Mouse (Mus musculus) lung, postnatal 0 days (tissue): ENCODE results near the gene Rap1gds1. TPM values are rescaled to one million over a fixed set of nuclear protein-coding genes. Genes with fewer than 3 reads are reported as not detected.
A peak's percentile ranks its signal among the peaks of the same experiment; 100 is the strongest.

Experiments used
- ATAC-seq: fragments of 200-750 bp; cut with Nextera tagmentation; 2 replicates; pipeline ENCODE4 v1.8.0; 2017; ENCODE audit warnings: moderate library complexity
- DNase-seq: peaks from one replicate; pipeline ENCODE4 v3.0.0-alpha.2; 2016; ENCODE audit warnings: low spot score
- H3K27ac ChIP-seq: fragments of 300-500 bp; sonication (generic); 2 replicates; pipeline ENCODE4 v1.5.1; 2014; ENCODE audit warnings: antibody characterized with exemption, mild to moderate bottlenecking, low read length, mixed read lengths
- H3K27me3 ChIP-seq: fragments of 300-500 bp; sonication (generic); replicated peaks from 2 replicates; pipeline ENCODE4 v1.6.1; 2014; ENCODE audit warnings: low read length, mixed read lengths; ENCODE audit not compliant: insufficient read depth
- H3K36me3 ChIP-seq: fragments of 300-500 bp; sonication (generic); 2 replicates; pipeline ENCODE4 v1.6.1; 2014; ENCODE audit warnings: low read length, mixed read lengths; ENCODE audit not compliant: insufficient read depth
- H3K4me1 ChIP-seq: fragments of 300-500 bp; sonication (generic); 2 replicates; pipeline ENCODE4 v1.6.1; 2014; ENCODE audit warnings: antibody characterized with exemption, low read depth, low read length, mixed read lengths; ENCODE audit not compliant: insufficient read depth
- H3K4me2 ChIP-seq: fragments of 300-500 bp; sonication (generic); replicated peaks from 2 replicates; pipeline ENCODE4 v1.6.1; 2014; ENCODE audit warnings: low read depth, mild to moderate bottlenecking, low read length, moderate library complexity, mixed read lengths
- H3K4me3 ChIP-seq: fragments of 300-500 bp; sonication (generic); 2 replicates; pipeline ENCODE4 v1.5.1; 2014; ENCODE audit warnings: low read depth, low read length
- H3K9ac ChIP-seq: fragments of 300-500 bp; sonication (generic); replicated peaks from 2 replicates; pipeline ENCODE4 v1.6.1; 2014; ENCODE audit warnings: low read depth, mild to moderate bottlenecking
- H3K9me3 ChIP-seq: fragments of 300-500 bp; sonication (generic); 2 replicates; pipeline ENCODE4 v1.6.1; 2016; ENCODE audit warnings: low read length, mixed read lengths
- CTCF ChIP-seq: IDR thresholded peaks from 2 replicates; pipeline ENCODE4 v1.5.1; 2016; ENCODE audit warnings: antibody characterized with exemption, mild to moderate bottlenecking
- EP300 ChIP-seq: IDR thresholded peaks from 2 replicates; pipeline ENCODE4 v1.6.1; 2016; ENCODE audit warnings: antibody characterized with exemption, mild to moderate bottlenecking, control low read depth
- WGBS: fragments of 180-500 bp; shearing (Covaris S2); extraction: QIAGEN DNeasy Blood & Tissue Kit; methylation state at CpG from one replicate; pipeline ENCODE4 v1.1.7; 2014; 5-methylcytosine and 5-hydroxymethylcytosine counted together
- polyA plus RNA-seq: library from polyadenylated mRNA; unstranded; fragments of >200 nt; fragmentation: Nextera tagmentation; extraction: Ambion mirVana; gene quantifications from 2 replicates; pipeline ENCODE4 v1.2.1, GENCODE M21; 2015

Gene Rap1gds1
- polyA plus RNA-seq, 1 experiment from 2014 or later, result 31.4 TPM

- WGBS, result 91% methylated on average over 6 of the region's 6 CpGs
- ATAC-seq (no peak), DNase-seq (no peak)
- Histone ChIP-seq H3K27ac (no peak overlapping the region), H3K4me2 (no peak overlapping the region), H3K4me1 (no peaks in the 10 kb centered on the region), H3K36me3 (no peaks in the 10 kb centered on the region), H3K9ac (no peak overlapping the region), H3K27me3 (no peaks in the 10 kb centered on the region), H3K4me3 (no peak overlapping the region), H3K9me3 (no peaks in the 10 kb centered on the region)
- no peak for TF ChIP-seq CTCF
- TF ChIP-seq EP300, result no peak
Observed at GRCm38 (mm10) chr3:138982249-138982648, 92.8 kb downstream of the Rap1gds1 start.

DNA sequence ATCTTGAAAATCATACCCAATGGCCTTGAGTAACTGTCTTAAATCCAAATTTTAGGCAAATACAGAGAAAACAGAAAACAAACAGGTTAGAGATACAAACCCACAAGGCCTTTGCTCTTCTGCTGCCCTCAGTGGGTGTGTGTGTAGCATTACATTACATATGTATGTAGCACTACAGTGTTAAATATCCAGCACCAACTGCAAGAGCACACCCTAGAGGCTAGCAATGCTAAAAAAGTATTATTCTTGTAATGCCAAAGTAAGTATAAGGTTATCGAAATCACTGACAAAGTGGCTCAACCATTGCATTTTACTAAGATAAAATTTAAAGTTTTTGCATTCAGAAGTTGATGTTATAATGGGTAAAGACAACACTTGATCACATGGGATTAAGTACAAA, 97.6 kb downstream of the Rap1gds1 start:
- WGBS, result 98% methylated on average over 1 of the region's 1 CpGs
- no peak overlapping the region for H3K9ac ChIP-seq
- TF ChIP-seq EP300 (no peak), CTCF (0 out of 2 replicates have a peak, but pooled peaks have one; percentile 18)
- no peaks in the 10 kb centered on the region for H3K9me3 ChIP-seq
- H3K36me3 ChIP-seq, result no peaks in the 10 kb centered on the region
- no peak overlapping the region for H3K4me2 ChIP-seq
- no peak for ATAC-seq
- no peak overlapping the region for H3K4me3 ChIP-seq
- H3K4me1 ChIP-seq, result no peaks in the 10 kb centered on the region
- no peak for DNase-seq
- H3K27me3 ChIP-seq, result no peaks in the 10 kb centered on the region
- no peak overlapping the region for H3K27ac ChIP-seq

DNA sequence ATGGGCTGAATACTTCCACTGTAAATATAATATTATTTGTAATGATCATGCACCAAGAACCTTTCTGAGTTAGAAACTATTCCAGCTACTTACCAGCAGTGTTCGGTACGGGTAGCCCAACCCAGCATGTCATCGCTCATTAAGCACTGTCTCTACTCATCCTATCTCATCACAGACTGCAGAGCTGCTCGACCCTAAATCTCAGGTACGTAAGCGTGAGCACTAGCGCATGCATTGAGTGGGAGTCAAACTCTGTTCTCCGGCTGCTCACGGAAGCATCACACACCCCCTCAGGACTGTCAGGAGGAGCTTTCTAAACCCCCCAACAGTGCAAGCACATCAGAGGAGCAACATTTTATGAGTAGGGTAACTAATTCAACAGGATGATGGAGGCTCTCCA, 107.4 kb downstream of the Rap1gds1 start:
- Histone ChIP-seq H3K9ac (no peak overlapping the region), H3K27me3 (no peaks in the 10 kb centered on the region), H3K4me1 (no peaks in the 10 kb centered on the region), H3K4me2 (no peak overlapping the region), H3K4me3 (no peak overlapping the region), H3K36me3 (no peaks in the 10 kb centered on the region; the same call in 1 of the 2 replicates), H3K27ac (no peak overlapping the region), H3K9me3 (no peaks in the 10 kb centered on the region)
- no peak for DNase-seq
- WGBS, result 94% methylated on average over 9 of the region's 9 CpGs
- no peak for ATAC-seq
- TF ChIP-seq CTCF (no peak), EP300 (no peak)

DNA sequence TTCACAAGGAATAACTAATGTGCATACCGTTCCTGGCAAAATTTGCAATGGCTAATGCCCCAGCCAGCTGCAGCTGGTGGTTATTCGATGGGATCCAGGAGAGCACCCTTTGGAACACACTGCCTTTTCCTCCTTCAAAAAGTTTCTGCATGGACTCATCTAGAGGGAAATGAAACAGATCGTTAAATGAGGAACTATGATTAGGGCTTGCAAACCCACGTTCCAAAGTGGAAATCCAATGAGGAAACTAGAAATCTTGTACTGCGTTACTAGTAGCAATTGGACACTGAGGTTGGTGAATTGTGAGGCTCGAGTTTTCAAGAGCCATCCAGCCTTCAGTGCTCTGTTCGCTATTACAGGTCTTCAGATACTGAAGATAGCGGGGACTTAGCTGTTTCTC, 116.5 kb downstream of the Rap1gds1 start:
- peaks cover 23% of the 10 kb centered on the region for H3K36me3 ChIP-seq
- H3K4me1 ChIP-seq, result no peaks in the 10 kb centered on the region
- no peaks in the 10 kb centered on the region for H3K27me3 ChIP-seq
- WGBS, result 90% methylated on average over 8 of the region's 8 CpGs
- H3K4me2 ChIP-seq, result no peak overlapping the region
- DNase-seq (no peak), ATAC-seq (no peak)
- H3K9me3 ChIP-seq, result no peaks in the 10 kb centered on the region
- H3K27ac ChIP-seq, result no peak overlapping the region
- TF ChIP-seq EP300 (no peak), CTCF (no peak)
- H3K4me3 ChIP-seq, result no peak overlapping the region
- no peak overlapping the region for H3K9ac ChIP-seq

DNA sequence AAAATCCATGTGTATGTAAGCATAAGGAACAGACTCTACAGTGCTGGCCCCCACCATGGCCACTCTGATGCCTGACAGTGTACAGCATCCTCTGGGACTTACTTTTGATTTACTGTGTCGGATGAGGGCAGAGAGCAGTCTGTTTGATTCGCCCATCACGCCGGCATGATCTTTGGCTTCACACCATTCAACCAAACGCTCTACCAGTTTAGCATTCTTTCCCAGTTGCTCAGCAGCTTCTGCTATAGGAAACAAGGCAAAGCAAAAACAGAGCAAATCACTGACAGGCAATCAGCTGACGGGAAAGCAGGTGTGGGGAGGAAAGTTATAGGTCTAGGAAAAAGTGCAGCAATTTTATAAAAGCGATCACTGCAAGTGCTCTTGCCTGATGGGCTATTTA, 119.8 kb downstream of the Rap1gds1 start:
- TF ChIP-seq EP300, result no peak
- no peak for TF ChIP-seq CTCF
- no peak for DNase-seq
- Histone ChIP-seq H3K4me2 (no peak overlapping the region), H3K27me3 (no peaks in the 10 kb centered on the region), H3K4me3 (no peak overlapping the region), H3K27ac (no peak overlapping the region), H3K36me3 (peaks cover 23% of the 10 kb centered on the region), H3K4me1 (no peaks in the 10 kb centered on the region), H3K9me3 (no peaks in the 10 kb centered on the region), H3K9ac (no peak overlapping the region)
- ATAC-seq, result no peak
- WGBS, result 95% methylated on average over 7 of the region's 7 CpGs

- 91% methylated on average over 9 of the region's 9 CpGs for WGBS
- ATAC-seq (no peak), DNase-seq (no peak)
- Histone ChIP-seq H3K4me3 (no peak overlapping the region), H3K4me2 (no peak overlapping the region), H3K36me3 (peaks cover 13% of the 10 kb centered on the region), H3K27me3 (no peaks in the 10 kb centered on the region), H3K9me3 (no peaks in the 10 kb centered on the region), H3K27ac (no peak overlapping the region), H3K9ac (no peak overlapping the region), H3K4me1 (no peaks in the 10 kb centered on the region)
- no peak for TF ChIP-seq CTCF
- no peak for TF ChIP-seq EP300
Observed at GRCm38 (mm10) chr3:138949081-138949480, 125.9 kb downstream of the Rap1gds1 start.

DNA sequence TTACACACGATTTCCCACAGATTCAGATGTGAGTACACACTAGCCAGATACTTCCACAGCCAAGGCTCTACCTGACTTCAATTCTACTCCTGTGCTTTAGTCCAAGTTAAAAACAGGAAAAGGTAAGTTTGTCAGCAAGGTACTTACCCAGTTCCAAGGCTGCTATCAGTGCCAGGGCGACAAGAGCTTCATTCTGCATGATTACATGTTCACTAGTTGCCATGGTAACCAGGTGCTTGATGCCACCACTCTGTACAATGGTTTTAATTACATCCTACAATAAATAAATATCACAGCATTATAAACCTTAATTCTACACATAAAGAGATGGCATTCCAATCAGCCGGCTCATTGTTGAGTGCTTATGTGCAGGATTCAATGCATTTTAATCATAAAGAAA, 129.5 kb downstream of the Rap1gds1 start:
- no peak for TF ChIP-seq CTCF
- TF ChIP-seq EP300, result no peak
- Histone ChIP-seq H3K27ac (no peak overlapping the region), H3K4me3 (no peak overlapping the region), H3K36me3 (peaks cover 19% of the 10 kb centered on the region), H3K4me2 (no peak overlapping the region), H3K27me3 (no peaks in the 10 kb centered on the region), H3K9ac (no peak overlapping the region), H3K9me3 (no peaks in the 10 kb centered on the region), H3K4me1 (no peaks in the 10 kb centered on the region)
- 86% methylated on average over 3 of the region's 3 CpGs for WGBS
- DNase-seq (no peak), ATAC-seq (no peak)
